Mouse (Mus musculus) C2C12 (cell line): ENCODE data around the gene Gle1. TPM values are rescaled to one million over a fixed set of nuclear protein-coding genes. Genes with fewer than 3 reads are reported as not detected.
"Not testable (repeated sequence)": the region's sequence is repeated elsewhere in the genome, so short reads cannot be mapped to it uniquely, and the experiment has no call there.

Experiments used
- H3K27me3 ChIP-seq: one replicate; pipeline ENCODE4 v1.6.1; 2011; ENCODE audit not compliant: control insufficient read depth, insufficient read depth, insufficient read length
- H3K36me3 ChIP-seq: one replicate; pipeline ENCODE4 v1.6.1; 2011; ENCODE audit not compliant: control insufficient read depth, insufficient read depth
- H3K4me3 ChIP-seq: one replicate; pipeline ENCODE4 v1.5.1; 2011; ENCODE audit warnings: mild to moderate bottlenecking, control low read depth; ENCODE audit not compliant: poor library complexity, insufficient read depth, severe bottlenecking
- H3K79me2 ChIP-seq: one replicate; pipeline ENCODE4 v1.6.1; 2011; ENCODE audit not compliant: control insufficient read depth, insufficient read depth
- H3K79me3 ChIP-seq: one replicate; pipeline ENCODE4 v1.6.1; 2011; ENCODE audit warnings: low read depth, control low read depth
- H3ac ChIP-seq: one replicate; pipeline ENCODE3; 2011; ENCODE audit warnings: low read depth; ENCODE audit not compliant: control insufficient read depth, insufficient read length
- CEBPB ChIP-seq: IDR thresholded peaks from one replicate; pipeline ENCODE4 v1.6.1; 2011; ENCODE audit warnings: low read depth, mild to moderate bottlenecking, control low read depth, moderate library complexity
- CTCF ChIP-seq: IDR thresholded peaks from one replicate; pipeline ENCODE4 v1.5.1; 2011; ENCODE audit not compliant: control insufficient read depth, insufficient read depth, insufficient read length
- FOSL1 ChIP-seq: IDR thresholded peaks from one replicate; pipeline ENCODE4 v1.8.0; 2011; ENCODE audit warnings: mild to moderate bottlenecking, low read length; ENCODE audit not compliant: poor library complexity, insufficient read depth, severe bottlenecking
- MAX ChIP-seq: IDR thresholded peaks from one replicate; pipeline ENCODE4 v1.6.1; 2011; ENCODE audit warnings: mild to moderate bottlenecking, control low read depth
- MYOD1 ChIP-seq: IDR thresholded peaks from one replicate; pipeline ENCODE4 v1.6.1; 2011; ENCODE audit warnings: low read depth; ENCODE audit not compliant: control insufficient read depth, insufficient read length
- MYOG ChIP-seq: IDR thresholded peaks from one replicate; pipeline ENCODE4 v1.6.1; 2011; ENCODE audit not compliant: control insufficient read depth, insufficient read length; ENCODE audit errors: extremely low read depth
- USF1 ChIP-seq: IDR thresholded peaks from one replicate; pipeline ENCODE4 v1.6.1; 2011; ENCODE audit warnings: low read depth, mild to moderate bottlenecking, control low read depth, moderate library complexity
- polyA plus RNA-seq: library from polyadenylated mRNA; unstranded; fragments of >200 nt; fragmentation: generic; extraction: Trizol; gene quantifications from one replicate; pipeline ENCODE4 v1.2.1, GENCODE M21; 2012; ENCODE audit warnings: missing spikeins

The Gle1 gene
- polyA plus RNA-seq, 1 experiment = 30.2 TPM

GRCm38 (mm10) chr2:29896071-29896470 is 39.2 kb upstream of the Gle1 start:
- no peaks in the 10 kb centered on the region for H3K27me3 ChIP-seq
- H3K36me3 ChIP-seq = peaks cover 89% of the 10 kb centered on the region
- H3K4me3 ChIP-seq = no peak overlapping the region
- no peak overlapping the region for H3ac ChIP-seq
- H3K79me2 ChIP-seq = peaks cover 10% of the 10 kb centered on the region
- TF ChIP-seq MYOG (no peak), MAX (no peak), CTCF (no peak), USF1 (no peak), CEBPB (no peak), FOSL1 (no peak), MYOD1 (no peak)
- peaks cover 6% of the 10 kb centered on the region for H3K79me3 ChIP-seq

- H3K79me3 ChIP-seq = no peaks in the 10 kb centered on the region
- H3ac ChIP-seq = no peak overlapping the region
- H3K79me2 ChIP-seq = no peaks in the 10 kb centered on the region
- H3K27me3 ChIP-seq = no peaks in the 10 kb centered on the region
- TF ChIP-seq CTCF (no peak), USF1 (no peak), CEBPB (no peak)
- no peak overlapping the region for H3K4me3 ChIP-seq
- peaks cover 96% of the 10 kb centered on the region for H3K36me3 ChIP-seq
Observed at GRCm38 (mm10) chr2:29897366-29897765, 37.9 kb upstream of the Gle1 start.

- H3K4me3 ChIP-seq = no peak overlapping the region
- H3ac ChIP-seq = no peak overlapping the region
- peaks cover 94% of the 10 kb centered on the region for H3K36me3 ChIP-seq
- H3K79me2 ChIP-seq = no peaks in the 10 kb centered on the region
- H3K79me3 ChIP-seq = no peaks in the 10 kb centered on the region
- H3K27me3 ChIP-seq = no peaks in the 10 kb centered on the region
- TF ChIP-seq MAX (no peak), CTCF (no peak), FOSL1 (no peak), MYOG (no peak), MYOD1 (no peak)
Observed at GRCm38 (mm10) chr2:29898081-29898480, 37.1 kb upstream of the Gle1 start.

GRCm38 (mm10) chr2:29902194-29902593 is 33.0 kb upstream of the Gle1 start:
- Histone ChIP-seq H3K79me2 (no peaks in the 10 kb centered on the region), H3ac (no peak overlapping the region), H3K27me3 (no peaks in the 10 kb centered on the region), H3K36me3 (peaks cover 96% of the 10 kb centered on the region), H3K4me3 (no peak overlapping the region), H3K79me3 (no peaks in the 10 kb centered on the region)
- TF ChIP-seq CEBPB (no peak), MYOG (no peak), MYOD1 (no peak), FOSL1 (no peak), CTCF (no peak), MAX (no peak), USF1 (no peak)

GRCm38 (mm10) chr2:29908171-29908570 is 27.1 kb upstream of the Gle1 start:
- not testable (repeated sequence) for H3K4me3 ChIP-seq, H3K79me2 ChIP-seq, H3ac ChIP-seq, H3K79me3 ChIP-seq, H3K27me3 ChIP-seq
- H3K36me3 ChIP-seq = peaks cover 54% of the 10 kb centered on the region

- H3K79me3 ChIP-seq = no peaks in the 10 kb centered on the region
- H3ac ChIP-seq = no peak overlapping the region
- no peaks in the 10 kb centered on the region for H3K79me2 ChIP-seq
- H3K4me3 ChIP-seq = no peak overlapping the region
- no peak for TF ChIP-seq FOSL1
- no peak for TF ChIP-seq CTCF
- no peak for TF ChIP-seq MYOD1
- no peak for TF ChIP-seq USF1
- TF ChIP-seq MAX = no peak
- no peak for TF ChIP-seq CEBPB
- no peak for TF ChIP-seq MYOG
- H3K36me3 ChIP-seq = peaks cover 52% of the 10 kb centered on the region
- H3K27me3 ChIP-seq = no peaks in the 10 kb centered on the region
Observed at GRCm38 (mm10) chr2:29910042-29910441, 25.2 kb upstream of the Gle1 start.

GRCm38 (mm10) chr2:29917621-29918020 is 17.6 kb upstream of the Gle1 start:
- no peaks in the 10 kb centered on the region for H3K79me2 ChIP-seq
- H3ac ChIP-seq = no peak overlapping the region
- H3K27me3 ChIP-seq = no peaks in the 10 kb centered on the region
- H3K79me3 ChIP-seq = no peaks in the 10 kb centered on the region
- no peak overlapping the region for H3K4me3 ChIP-seq
- H3K36me3 ChIP-seq = peaks cover 88% of the 10 kb centered on the region
- no peak for TF ChIP-seq MAX
